Mouse (Mus musculus) heart, embryonic 15.5 days (tissue): ENCODE results near the gene Slc38a2. TPM values are rescaled to one million over a fixed set of nuclear protein-coding genes. Genes with fewer than 3 reads are reported as not detected.
A peak's percentile ranks its signal among the peaks of the same experiment; 100 is the strongest.

Experiments
- ATAC-seq: fragments of 200-750 bp; cut with Nextera tagmentation; replicated peaks from 2 replicates; pipeline ENCODE4 v1.8.0; 2017; ENCODE audit warnings: low read depth, moderate TSS enrichment; ENCODE audit not compliant: insufficient number of reproducible peaks, insufficient read depth, low FRiP score
- H3K27ac ChIP-seq: fragments of 300-500 bp; sonication (generic); 2 replicates; pipeline ENCODE4 v1.5.1; 2015; ENCODE audit warnings: mild to moderate bottlenecking, inconsistent platforms
- H3K27me3 ChIP-seq: fragments of 300-500 bp; sonication (generic); 2 replicates; pipeline ENCODE4 v1.6.1; 2015; ENCODE audit warnings: inconsistent platforms
- H3K36me3 ChIP-seq: fragments of 300-500 bp; sonication (generic); 2 replicates; pipeline ENCODE4 v1.6.1; 2015; ENCODE audit warnings: mild to moderate bottlenecking, inconsistent platforms
- H3K4me1 ChIP-seq: fragments of 300-500 bp; sonication (generic); replicated peaks from 2 replicates; pipeline ENCODE4 v1.6.1; 2015; ENCODE audit warnings: inconsistent platforms
- H3K4me2 ChIP-seq: fragments of 300-500 bp; sonication (generic); 2 replicates; pipeline ENCODE4 v1.6.1; 2015; ENCODE audit warnings: inconsistent platforms, mild to moderate bottlenecking, moderate library complexity
- H3K4me3 ChIP-seq: fragments of 300-500 bp; sonication (generic); 2 replicates; pipeline ENCODE4 v1.5.1; 2015; ENCODE audit warnings: mild to moderate bottlenecking, inconsistent platforms
- H3K9ac ChIP-seq: fragments of 300-500 bp; sonication (generic); 2 replicates; pipeline ENCODE4 v1.6.1; 2015; ENCODE audit warnings: mild to moderate bottlenecking, inconsistent platforms
- H3K9me3 ChIP-seq: fragments of 300-500 bp; sonication (generic); replicated peaks from 2 replicates; pipeline ENCODE4 v1.6.1; 2016; ENCODE audit warnings: inconsistent platforms
- WGBS: fragments of 180-500 bp; shearing (Covaris S2); methylation state at CpG from one replicate; pipeline ENCODE4 v1.1.7; 2015; ENCODE audit warnings: mixed read lengths; 5-methylcytosine and 5-hydroxymethylcytosine counted together
- polyA plus RNA-seq: library from polyadenylated mRNA; unstranded; fragments of >200 nt; fragmentation: Nextera tagmentation; extraction: Ambion mirVana; gene quantifications from 2 replicates; pipeline ENCODE4 v1.2.1, GENCODE M21; 2015

The Slc38a2 gene
- polyA plus RNA-seq, 1 experiment from 2014 or later = 170 TPM

DNA sequence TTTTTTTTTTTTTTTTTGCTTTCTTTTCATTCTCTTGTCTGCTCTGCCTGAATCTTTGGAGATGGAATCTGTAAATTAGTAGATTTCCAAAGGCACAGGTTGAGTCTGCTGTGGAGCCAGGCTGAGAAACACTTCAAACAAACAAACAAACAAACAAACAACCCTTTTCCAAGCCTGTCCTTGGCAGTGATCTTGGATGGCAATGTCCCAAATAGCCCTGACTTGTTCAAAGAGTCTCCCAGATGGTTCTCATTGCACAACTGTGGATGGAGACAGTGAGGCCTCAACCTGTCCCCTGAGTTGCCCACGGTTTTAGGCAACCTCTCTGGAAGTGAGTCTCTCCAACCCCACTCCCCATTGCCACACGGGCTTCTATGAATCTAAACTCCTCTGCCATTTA lies 60.9 kb downstream of the Slc38a2 start:
- ATAC-seq = no peak
- no peak overlapping the region for H3K9ac ChIP-seq
- no peaks in the 10 kb centered on the region for H3K9me3 ChIP-seq
- H3K27ac ChIP-seq = no peak overlapping the region
- WGBS = 74% methylated on average over 2 of the region's 2 CpGs
- no peaks in the 10 kb centered on the region for H3K27me3 ChIP-seq
- peaks cover 6% of the 10 kb centered on the region; the same call in 1 of the 2 replicates for H3K36me3 ChIP-seq
- no peak overlapping the region for H3K4me3 ChIP-seq
- peaks cover 35% of the 10 kb centered on the region for H3K4me1 ChIP-seq
- H3K4me2 ChIP-seq = peak overlapping the region; percentile 91; the same call in 1 of the 2 replicates

DNA sequence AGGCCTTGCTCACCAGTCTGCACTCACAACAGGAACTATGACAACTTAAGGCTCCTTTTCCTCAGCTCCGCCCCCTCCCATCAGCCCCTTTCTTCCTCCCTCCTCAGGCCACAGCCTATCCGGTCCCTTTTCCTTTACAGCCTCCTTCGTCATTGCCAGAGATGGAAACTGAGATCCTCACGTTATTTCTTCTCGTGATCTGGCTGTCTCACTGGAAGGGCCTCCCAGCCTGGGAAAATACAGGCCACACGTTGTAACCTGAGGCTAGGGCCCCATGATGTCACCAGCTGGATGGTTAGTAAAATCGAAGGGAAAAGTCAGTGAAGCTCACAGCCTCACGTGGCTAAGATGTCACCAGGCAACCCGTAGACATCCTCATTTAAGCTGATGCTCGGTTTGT lies 61.4 kb downstream of the Slc38a2 start:
- Histone ChIP-seq H3K9ac (no peak overlapping the region), H3K27me3 (no peaks in the 10 kb centered on the region), H3K27ac (peak overlapping the region; percentile 4; the same call in 1 of the 2 replicates), H3K36me3 (peaks cover 8% of the 10 kb centered on the region; the same call in 1 of the 2 replicates), H3K9me3 (no peaks in the 10 kb centered on the region), H3K4me1 (peaks cover 32% of the 10 kb centered on the region), H3K4me3 (no peak overlapping the region), H3K4me2 (no peak overlapping the region; the same call in 1 of the 2 replicates)
- ATAC-seq = no peak
- 54% methylated on average over 10 of the region's 10 CpGs for whole genome bisulfite sequencing

Other genes starting within 250 kb of the Slc38a2 start
- 51.8 and 55.1 TPM in 2 replicates for gene Scaf11, start 238.9 kb downstream of the Slc38a2 start, polyA plus RNA-seq
- gene Slc38a1, start 56.8 kb downstream of the Slc38a2 start, polyA plus RNA-seq = 66.1 and 67.8 TPM in 2 replicates